ENCODE assay signal across 28 mouse cellular contexts in the genomic region with DNA sequence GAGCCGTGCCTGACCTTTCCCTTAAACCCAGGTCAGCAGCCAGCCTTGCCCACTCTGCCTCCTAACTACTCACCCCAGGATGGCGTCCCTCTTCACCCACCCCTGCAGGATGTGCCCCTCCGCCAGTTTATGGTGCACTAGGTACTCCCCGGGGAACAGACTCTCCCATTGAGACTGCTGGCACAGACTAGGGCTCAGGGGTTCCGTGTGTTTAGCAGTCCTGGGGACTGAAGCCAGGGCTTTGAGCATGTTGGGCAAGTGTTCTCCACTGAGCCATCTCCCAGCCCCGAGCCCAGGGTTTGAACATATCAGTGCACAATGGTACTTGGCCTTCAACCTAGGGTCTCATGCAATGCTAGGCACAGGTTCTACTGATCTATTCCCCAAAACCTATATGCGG. TPM values are rescaled to one million over a fixed set of nuclear protein-coding genes. Genes with fewer than 3 reads are reported as not detected.
"Had no signal": no experiment of that assay in that cellular context is flagged by ENCODE, and none has a peak within 500 bp of the region (broad histone marks: within the 10 kb centered on the region; RNA-seq: fewer than 3 reads in every experiment).

No protein-coding gene starts in this region.

- H3K27ac ChIP-seq: heart, embryonic 10.5 days; hindbrain, embryonic 12.5 days; hindbrain, embryonic 14.5 days; intestine, embryonic 15.5 days; kidney, embryonic 15.5 days; kidney, postnatal 0 days; limb, embryonic 13.5 days; limb, embryonic 15.5 days; liver, embryonic 13.5 days; liver, embryonic 15.5 days had no signal

- H3K9me3 ChIP-seq: heart, embryonic 10.5 days; heart, embryonic 12.5 days; hindbrain, embryonic 10.5 days; hindbrain, embryonic 12.5 days; intestine, embryonic 15.5 days; kidney, embryonic 15.5 days; limb, embryonic 13.5 days; limb, embryonic 15.5 days; liver, embryonic 13.5 days; liver, embryonic 15.5 days had no signal

- DNase-seq: gastrocnemius, postnatal 25 days; heart, adult 18-20 months; heart, postnatal 10 days; heart, postnatal 4 days; kidney, adult 2 months; kidney, adult 9 months; kidney, postnatal 36 days; layer of hippocampus, adult 9-11 months; layer of hippocampus, postnatal 36 days; left cerebral cortex, postnatal 4 days; liver, embryonic 13.5 days had no signal

- H3K27me3 ChIP-seq: hindbrain, embryonic 12.5 days; intestine, embryonic 15.5 days; kidney, embryonic 15.5 days; limb, embryonic 13.5 days; limb, embryonic 15.5 days; liver, embryonic 13.5 days; liver, embryonic 15.5 days had no signal

- H3K4me2 ChIP-seq: heart, embryonic 12.5 days; hindbrain, embryonic 12.5 days; hindbrain, embryonic 14.5 days; intestine, embryonic 15.5 days; kidney, embryonic 15.5 days; limb, embryonic 13.5 days; limb, embryonic 15.5 days; liver, embryonic 13.5 days had no signal

- H3K36me3 ChIP-seq: heart, embryonic 10.5 days; heart, embryonic 12.5 days; hindbrain, embryonic 10.5 days; hindbrain, embryonic 12.5 days; intestine, embryonic 15.5 days; kidney, embryonic 15.5 days; limb, embryonic 13.5 days; limb, embryonic 15.5 days; liver, embryonic 13.5 days; liver, embryonic 15.5 days had no signal

- ATAC-seq: hindbrain, embryonic 16.5 days; inflammation-experienced regulatory T-cells, adult 6 months; intestine, embryonic 15.5 days; intestine, postnatal 0 days had no signal

- H3K4me3 ChIP-seq: heart, embryonic 10.5 days; heart, embryonic 12.5 days; hindbrain, embryonic 10.5 days; hindbrain, embryonic 12.5 days; intestine, embryonic 15.5 days; kidney, embryonic 15.5 days; limb, embryonic 13.5 days; limb, embryonic 15.5 days; liver, embryonic 13.5 days; liver, embryonic 15.5 days had no signal

- H3K9ac ChIP-seq: heart, embryonic 12.5 days; hindbrain, embryonic 12.5 days; hindbrain, embryonic 14.5 days; intestine, embryonic 15.5 days; kidney, embryonic 15.5 days; limb, embryonic 13.5 days; limb, embryonic 15.5 days; liver, embryonic 13.5 days; liver, embryonic 15.5 days had no signal

RNA-seq across cellular contexts. Expression of a gene that starts 11.0 kb away (rescaled TPM):
- total RNA-seq: granulocyte monocyte progenitor cell, adult 5-6 weeks; heart, adult 18-20 months; heart, adult 8-10 months; heart, postnatal 10 days; heart, postnatal 25 days had no signal
- polyA plus RNA-seq: inflammation-experienced regulatory T-cells, adult 6 months; liver, embryonic 15.5 days had no signal
